Mouse (Mus musculus) embryonic facial prominence, embryonic 12.5 days (tissue): ENCODE data around the gene Chic2. TPM values are rescaled to one million over a fixed set of nuclear protein-coding genes. Genes with fewer than 3 reads are reported as not detected.

Experiments used
- ATAC-seq: fragments of 200-750 bp; cut with Nextera tagmentation; 2 replicates; pipeline ENCODE4 v1.8.0; 2017; ENCODE audit not compliant: insufficient number of reproducible peaks, insufficient read depth, low FRiP score, low TSS enrichment
- H3K27ac ChIP-seq: fragments of 300-500 bp; sonication (generic); 2 replicates; pipeline ENCODE4 v1.5.1; 2016; ENCODE audit warnings: mild to moderate bottlenecking
- H3K27me3 ChIP-seq: fragments of 300-500 bp; sonication (generic); 2 replicates; pipeline ENCODE4 v1.6.1; 2016; ENCODE audit warnings: mild to moderate bottlenecking, moderate library complexity
- H3K36me3 ChIP-seq: fragments of 300-500 bp; sonication (generic); 2 replicates; pipeline ENCODE4 v1.6.1; 2016; ENCODE audit warnings: mild to moderate bottlenecking
- H3K4me1 ChIP-seq: fragments of 300-500 bp; sonication (generic); 2 replicates; pipeline ENCODE4 v1.6.1; 2016
- H3K4me2 ChIP-seq: fragments of 300-500 bp; sonication (generic); replicated peaks from 2 replicates; pipeline ENCODE4 v1.6.1; 2016; ENCODE audit warnings: mild to moderate bottlenecking, moderate library complexity
- H3K4me3 ChIP-seq: fragments of 300-500 bp; sonication (generic); 2 replicates; pipeline ENCODE4 v1.5.1; 2016; ENCODE audit warnings: mild to moderate bottlenecking
- H3K9ac ChIP-seq: fragments of 300-500 bp; sonication (generic); 2 replicates; pipeline ENCODE4 v1.6.1; 2016; ENCODE audit warnings: mild to moderate bottlenecking, moderate library complexity
- H3K9me3 ChIP-seq: fragments of 300-500 bp; sonication (generic); 2 replicates; pipeline ENCODE4 v1.6.1; 2016; ENCODE audit warnings: mild to moderate bottlenecking, moderate library complexity
- WGBS: fragments of 180-500 bp; shearing (Covaris S2); methylation state at CpG from one replicate; pipeline ENCODE4 v1.1.7; 2016; 5-methylcytosine and 5-hydroxymethylcytosine counted together
- polyA plus RNA-seq: library from polyadenylated mRNA; unstranded; fragments of >200 nt; fragmentation: Nextera tagmentation; extraction: Ambion mirVana; gene quantifications from 2 replicates; pipeline ENCODE4 v1.2.1, GENCODE M21; 2016

Gene Chic2
- polyA plus RNA-seq, 1 experiment from 2014 or later: 51.8 TPM

DNA sequence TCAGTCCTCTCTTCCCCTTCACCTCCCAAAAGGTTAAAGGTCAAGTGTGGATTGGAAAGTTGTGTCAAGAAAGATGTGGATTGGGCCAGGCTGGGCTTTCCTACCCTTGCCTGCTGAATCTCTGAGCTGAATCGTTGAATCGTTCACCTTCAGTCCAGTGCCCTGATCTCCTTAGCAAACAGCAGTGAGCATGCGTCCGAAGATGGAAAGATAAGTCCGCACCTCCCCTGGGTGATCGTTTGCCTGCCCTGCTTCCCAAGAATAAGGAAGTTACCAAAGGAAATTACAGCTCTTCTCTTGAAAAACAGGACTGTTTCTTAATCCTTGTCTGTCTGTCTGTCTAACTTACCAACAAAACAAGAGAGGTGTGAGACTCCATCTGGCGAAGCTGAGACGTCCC, 96.1 kb downstream of the Chic2 start:
- H3K9me3 ChIP-seq: no peaks in the 10 kb centered on the region
- H3K4me1 ChIP-seq: 0 out of 2 replicates have a peak, but pooled peaks cover 7% of the 10 kb centered on the region
- 58% methylated on average over 8 of the region's 8 CpGs for WGBS
- no peaks in the 10 kb centered on the region for H3K27me3 ChIP-seq
- H3K27ac ChIP-seq: no peak overlapping the region
- ATAC-seq: no peak
- no peak overlapping the region for H3K4me2 ChIP-seq
- no peak overlapping the region for H3K4me3 ChIP-seq
- no peak overlapping the region for H3K9ac ChIP-seq
- H3K36me3 ChIP-seq: no peaks in the 10 kb centered on the region

Other genes with a start within 250 kb of the Chic2 start
- 0.59 and 0.80 TPM in 2 replicates for gene Gsx2, start 30.8 kb upstream of the Chic2 start, polyA plus RNA-seq
- 125 and 127 TPM in 2 replicates for gene Pdgfra, start 107.5 kb upstream of the Chic2 start, polyA plus RNA-seq